Mouse (Mus musculus) myocyte (in vitro differentiated cells): Measurements from ENCODE around the gene Agpat4.

ENCODE experiments used
- E2F4 ChIP-seq: IDR thresholded peaks from one replicate; pipeline ENCODE4 v1.6.1; 2011; ENCODE audit warnings: mild to moderate bottlenecking, control low read depth, moderate library complexity; ENCODE audit not compliant: insufficient read depth
- MAX ChIP-seq: IDR thresholded peaks from one replicate; pipeline ENCODE4 v1.6.1; 2011; ENCODE audit warnings: low read depth, mild to moderate bottlenecking, control low read depth
- MYOG ChIP-seq, 3 experiments: IDR thresholded peaks; one replicate each; pipeline ENCODE4 v1.6.1; 2011; ENCODE audit warnings: control low read depth in 2 of 3, low read depth in 2 of 3, mild to moderate bottlenecking in 2 of 3; ENCODE audit not compliant: insufficient read length in 2 of 3, control insufficient read depth in 1 of 3, insufficient read depth in 1 of 3
- POLR2A ChIP-seq: IDR thresholded peaks from one replicate; pipeline ENCODE4 v1.6.1; 2011; ENCODE audit warnings: low read depth, mild to moderate bottlenecking, control low read depth, moderate library complexity; ENCODE audit not compliant: insufficient read length
- POLR2AphosphoS2 ChIP-seq: IDR thresholded peaks from one replicate; pipeline ENCODE4 v1.6.1; 2011; ENCODE audit warnings: low read depth, control low read depth; ENCODE audit not compliant: insufficient read length

DNA sequence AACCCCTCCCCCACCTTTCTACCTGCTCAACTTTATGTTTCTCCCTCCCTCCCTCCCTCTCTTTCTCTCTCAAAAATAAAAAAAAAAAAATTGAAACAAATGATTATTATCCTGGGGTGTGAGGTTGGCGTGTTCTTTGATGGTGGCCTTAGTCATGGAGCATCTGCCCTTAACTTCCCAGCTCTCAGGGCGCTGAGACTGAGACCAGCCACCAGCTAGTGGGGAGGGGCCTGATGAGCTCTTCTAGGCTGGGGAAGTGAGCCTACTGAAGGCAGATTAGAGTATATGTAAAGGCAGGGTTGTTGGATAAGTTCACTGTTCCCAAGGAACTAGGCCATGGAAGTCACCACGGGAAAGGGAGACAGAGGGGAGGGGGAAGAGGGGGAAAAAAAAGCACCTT, 85.7 kb downstream of the Agpat4 start:
- TF ChIP-seq E2F4 (no peak), POLR2A (no peak), MAX (no peak), MYOG (IDR thresholded peaks at IDR 0.05; ENCODE audit: control insufficient read depth in 1 of 3, insufficient read depth in 1 of 3, insufficient read length in 2 of 3, low read depth in 2 of 3) (no peak), POLR2AphosphoS2 (no peak)
